Mouse (Mus musculus) central nervous system, embryonic 11.5 days (tissue): ENCODE results near the gene Slc1a3. TPM values are rescaled to one million over a fixed set of nuclear protein-coding genes. Genes with fewer than 3 reads are reported as not detected.

Source experiments
- polyA plus RNA-seq: library from polyadenylated mRNA; depleted of rRNA; stranded (reverse); fragments of >200 nt; gene quantifications from 2 replicates; pipeline ENCODE4 v1.2.3, GENCODE M21; 2012; rRNA removed

Gene Slc1a3
- polyA plus RNA-seq = 22.8 and 30.4 TPM in 2 replicates

DNA sequence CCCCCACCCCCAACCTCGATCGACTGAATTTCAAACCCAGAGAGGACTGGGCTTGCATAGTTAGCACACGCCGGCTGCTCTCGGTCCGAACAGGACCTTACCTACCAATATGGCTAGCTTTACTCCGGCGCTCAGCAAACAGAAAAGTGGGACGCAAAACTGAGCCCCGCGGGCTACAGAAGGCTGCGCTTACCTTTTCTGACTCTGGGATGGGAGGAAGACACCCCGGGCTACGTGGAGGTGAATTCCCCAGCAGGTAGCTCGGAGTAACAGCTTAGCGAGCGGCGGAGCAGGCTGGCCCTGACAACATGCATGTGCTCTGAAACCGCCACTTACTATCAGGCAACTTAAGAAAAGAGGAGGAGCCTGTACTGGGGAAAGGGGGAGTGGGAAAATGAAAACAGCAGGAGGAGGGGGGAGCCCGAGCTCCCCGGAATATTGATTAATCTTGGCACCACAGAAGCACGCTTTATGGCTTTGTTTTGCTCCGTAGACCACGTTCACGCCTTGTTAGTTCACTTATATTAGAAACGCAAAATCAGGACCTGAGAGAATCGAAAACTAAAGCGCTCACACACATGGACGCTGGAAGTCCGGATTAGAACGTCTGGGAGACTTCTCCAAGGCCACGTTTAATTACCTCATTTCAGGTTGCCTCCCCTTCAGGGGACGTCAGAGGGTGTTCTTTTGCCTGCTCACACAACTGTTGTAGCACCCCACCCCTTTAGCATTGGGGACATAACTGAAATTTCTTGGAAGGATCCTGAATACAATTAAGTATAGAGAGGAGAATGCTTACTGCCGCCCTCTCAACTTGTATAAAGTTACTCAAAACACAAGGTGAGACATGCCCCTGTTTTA, at the start of gene Slc1a3:
Slc1a3 (minus strand) TSS at position 619 of the 861 bp plus-strand sequence.

Other genes starting within 250 kb of the Slc1a3 start
- not detected in 2 replicates for gene Gm2310, start 190.8 kb downstream of the Slc1a3 start, polyA plus RNA-seq